Mouse (Mus musculus) adrenal gland, postnatal 4 days (tissue): ENCODE results near the gene Chd3. TPM values are rescaled to one million over a fixed set of nuclear protein-coding genes. Genes with fewer than 3 reads are reported as not detected.

ENCODE experiments used
- DNase-seq, 2 experiments: peaks; one replicate each; pipeline ENCODE4 v3.0.0; 2021 to 2022; ENCODE audit warnings: low spot score in 2 of 2, mixed read lengths in 2 of 2
- long read RNA-seq, 2 experiments: library from polyadenylated mRNA; stranded (forward); transcript quantifications; one replicate each; pipeline ENCODE4 v2.0.0; 2021
- total RNA-seq, 2 experiments: library from RNA; stranded (reverse); gene quantifications; 2 replicates each; pipeline ENCODE4 v1.2.3; 2021

Gene Chd3
- total RNA-seq = 100 to 1,000 TPM; 164 to 190 TPM
- long read RNA-seq, experiment 1, partial matches to known transcripts = 10 of 33 reads
- long read RNA-seq, experiment 1, other reads (novel, unspliced or antisense) = 21 of 33 reads
- long read RNA-seq, experiment 2, partial matches to known transcripts = 33 of 58 reads
- long read RNA-seq, experiment 2, other reads (novel, unspliced or antisense) = 20 of 58 reads

DNA sequence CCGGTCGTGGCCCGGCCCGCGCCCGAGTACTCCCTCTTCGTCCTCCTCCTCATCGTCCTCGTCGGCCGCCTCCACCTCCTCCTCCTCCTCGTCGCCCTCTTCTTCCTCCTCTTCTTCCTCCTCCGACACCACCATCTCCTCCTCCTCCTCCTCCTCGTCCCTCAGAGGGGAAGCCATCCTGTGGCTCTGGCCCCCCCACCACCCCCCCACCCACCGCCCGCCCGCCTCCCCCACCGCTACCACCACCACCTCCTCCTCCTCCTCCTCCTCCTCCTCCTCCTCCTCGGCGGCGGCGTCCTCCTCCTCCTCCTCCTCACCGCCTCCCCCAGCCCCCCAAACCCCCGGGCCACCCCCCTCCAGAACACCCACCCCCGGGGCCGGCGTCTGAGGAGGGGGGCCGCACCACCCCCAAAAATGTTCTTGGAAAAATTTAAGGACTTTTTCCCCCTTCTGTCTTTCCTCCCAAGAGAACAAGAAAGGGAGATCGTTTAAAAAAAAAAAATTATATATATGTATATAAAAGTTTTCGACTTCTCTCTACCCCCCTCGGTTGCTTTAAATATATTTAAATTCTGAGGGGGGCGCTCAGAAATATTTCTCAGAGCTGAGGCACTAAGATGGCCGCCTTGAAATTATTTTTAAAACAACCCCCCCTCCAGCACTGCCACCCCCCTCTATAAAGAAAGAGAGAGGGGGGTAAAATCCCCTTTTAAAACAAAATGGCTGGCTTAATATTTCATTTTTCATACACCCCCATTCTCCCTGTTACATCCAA is at the start of gene Chd3:
Gene Chd3, minus strand, starts transcription at position 192 of the 775 bp plus-strand sequence.
- DNase-seq = no peak

DNA sequence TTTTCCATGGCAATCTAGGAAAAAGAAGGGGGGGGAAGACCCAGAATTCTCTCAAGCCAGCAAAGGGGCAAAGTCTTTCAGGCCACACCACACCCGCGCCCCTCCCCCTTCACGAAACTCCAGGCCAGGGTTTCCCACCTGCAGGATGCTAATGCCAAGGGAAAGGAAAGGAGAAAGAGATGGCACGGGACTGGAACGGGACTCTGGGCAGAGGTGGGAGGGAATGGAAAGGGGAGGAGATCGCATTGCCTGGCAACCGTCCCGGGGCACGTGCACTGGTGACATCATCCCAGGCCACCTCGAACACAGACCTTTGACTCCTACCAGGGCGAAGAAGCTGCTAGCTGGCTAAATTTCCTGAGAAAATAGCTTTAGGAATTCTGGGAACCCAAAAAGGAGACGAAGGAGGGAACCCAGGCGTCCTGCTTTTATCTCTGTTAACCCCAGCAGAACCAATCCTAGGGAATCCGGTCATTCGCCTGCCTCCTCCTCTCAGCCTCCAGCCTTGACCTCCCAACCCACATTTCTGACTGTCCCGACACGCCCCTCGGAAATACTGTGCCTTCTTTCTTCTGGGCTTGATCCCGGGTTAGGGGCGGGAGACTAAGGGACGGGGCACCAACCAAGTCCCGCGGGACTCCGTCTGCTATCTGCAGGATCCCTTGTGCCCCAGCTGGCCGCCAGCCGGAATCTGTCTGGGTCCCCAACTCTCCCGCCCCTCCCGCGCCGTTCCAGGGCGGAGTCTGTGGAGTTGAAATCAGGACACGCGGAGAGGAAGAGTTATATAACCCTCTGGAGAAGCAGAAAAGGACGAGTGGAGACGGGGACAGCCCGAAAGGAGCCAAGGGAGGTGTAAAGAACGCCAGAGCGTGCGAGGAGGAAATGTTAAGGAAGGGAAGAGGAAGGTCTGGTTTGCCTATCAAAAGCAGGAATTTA is 48.5 kb upstream of the Chd3 start:
- peak; percentile 80 to 94 for DNase-seq

DNA sequence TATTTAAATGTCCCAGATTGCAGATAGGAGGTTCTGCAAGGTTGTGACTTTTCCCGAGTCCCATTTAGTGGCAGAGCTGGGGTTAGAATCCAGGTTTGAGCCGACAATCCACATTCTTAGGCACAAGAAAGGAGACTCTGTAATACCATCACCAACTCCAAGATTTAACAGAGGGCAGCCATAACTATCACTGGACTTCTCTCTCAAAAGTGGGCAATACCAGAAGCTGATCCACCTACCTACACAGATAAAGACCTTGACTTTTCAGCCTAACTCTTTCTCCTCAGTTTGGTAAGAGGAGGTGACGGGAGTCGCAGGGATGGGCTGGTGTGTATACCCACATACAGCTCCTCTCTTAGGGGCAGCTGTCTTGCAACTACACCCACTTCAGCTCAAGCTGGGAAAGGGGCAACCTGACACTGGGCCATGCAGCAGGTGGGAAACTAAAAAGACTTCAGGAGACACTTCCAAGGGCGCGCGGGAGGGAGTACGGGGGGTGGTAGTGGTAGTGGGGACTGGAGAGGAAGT is 47.8 kb upstream of the Chd3 start:
- no peak for DNase-seq

DNA sequence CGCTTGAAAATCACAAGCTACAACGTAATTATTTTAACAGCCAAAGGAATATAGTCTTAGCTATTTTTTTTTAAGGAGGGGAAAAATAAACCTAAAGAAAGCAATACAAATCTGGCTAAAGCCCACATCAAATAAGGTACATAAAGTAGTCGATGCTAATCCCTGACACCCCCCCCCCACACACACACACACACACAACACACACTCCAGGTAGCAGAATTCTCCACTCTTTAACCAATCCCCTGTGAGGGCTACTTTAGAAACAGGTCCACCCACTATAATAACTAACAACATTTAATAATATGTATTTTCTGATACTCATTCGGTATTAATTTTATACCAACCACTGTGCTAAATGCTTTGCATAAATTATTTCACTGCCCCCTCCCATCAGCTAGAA is 47.3 kb upstream of the Chd3 start:
- DNase-seq = no peak

DNA sequence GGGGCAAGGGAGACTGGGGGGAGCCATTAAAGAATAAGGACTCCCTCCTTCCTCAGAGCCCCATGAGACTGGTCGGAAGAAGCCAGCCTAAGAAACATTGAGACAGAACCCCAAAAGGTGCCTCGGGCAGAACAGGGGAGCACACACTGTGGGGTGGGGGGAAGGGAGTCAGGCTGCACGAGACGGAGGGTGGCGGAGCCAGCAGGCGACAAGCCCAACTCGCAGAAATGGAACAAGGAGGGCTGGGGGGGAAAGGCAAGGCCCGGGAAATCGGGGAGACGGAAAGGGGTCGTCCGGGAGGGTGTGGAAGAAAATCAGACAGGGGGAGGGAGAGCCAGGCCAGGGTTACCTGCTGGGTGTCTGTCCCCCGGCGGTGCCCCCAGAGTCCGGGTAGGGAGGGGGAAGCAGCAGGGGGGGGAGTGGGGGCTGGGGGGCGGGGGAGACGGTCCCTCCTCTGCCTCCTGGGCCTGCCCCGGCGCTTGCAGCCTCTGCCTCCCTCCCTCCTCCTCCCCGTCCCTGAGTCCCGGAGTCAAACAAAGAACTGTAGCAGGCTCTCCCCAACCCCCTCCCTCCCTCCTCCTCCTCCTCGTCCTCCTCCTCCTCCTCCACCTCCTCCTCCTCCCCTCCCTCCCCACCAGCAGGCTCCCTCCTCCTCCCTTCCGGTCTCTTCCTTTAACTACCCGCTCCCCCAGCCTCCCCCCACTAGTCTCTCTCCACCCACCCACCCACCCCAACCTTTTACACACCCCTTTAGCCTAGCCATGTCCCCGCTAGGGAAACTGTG is 46.7 kb upstream of the Chd3 start:
- no peak for DNase-seq

DNA sequence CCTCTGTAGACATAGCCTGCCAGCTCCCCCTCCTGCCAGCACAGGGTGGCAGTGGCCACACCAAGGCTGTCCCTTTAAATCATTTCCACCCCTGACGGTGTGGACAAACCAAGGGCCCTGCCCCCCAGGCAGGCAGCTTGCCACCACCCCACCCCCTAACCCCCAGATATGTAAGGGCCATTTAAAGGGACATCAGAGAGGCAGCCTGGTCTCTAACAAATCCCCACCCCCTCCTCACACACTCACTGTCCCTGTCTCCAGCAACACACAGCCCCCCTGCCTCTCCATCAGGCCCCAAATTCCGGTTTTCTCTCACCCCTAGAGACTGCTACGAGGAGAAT is 46.1 kb upstream of the Chd3 start:
- no peak for DNase-seq

DNA sequence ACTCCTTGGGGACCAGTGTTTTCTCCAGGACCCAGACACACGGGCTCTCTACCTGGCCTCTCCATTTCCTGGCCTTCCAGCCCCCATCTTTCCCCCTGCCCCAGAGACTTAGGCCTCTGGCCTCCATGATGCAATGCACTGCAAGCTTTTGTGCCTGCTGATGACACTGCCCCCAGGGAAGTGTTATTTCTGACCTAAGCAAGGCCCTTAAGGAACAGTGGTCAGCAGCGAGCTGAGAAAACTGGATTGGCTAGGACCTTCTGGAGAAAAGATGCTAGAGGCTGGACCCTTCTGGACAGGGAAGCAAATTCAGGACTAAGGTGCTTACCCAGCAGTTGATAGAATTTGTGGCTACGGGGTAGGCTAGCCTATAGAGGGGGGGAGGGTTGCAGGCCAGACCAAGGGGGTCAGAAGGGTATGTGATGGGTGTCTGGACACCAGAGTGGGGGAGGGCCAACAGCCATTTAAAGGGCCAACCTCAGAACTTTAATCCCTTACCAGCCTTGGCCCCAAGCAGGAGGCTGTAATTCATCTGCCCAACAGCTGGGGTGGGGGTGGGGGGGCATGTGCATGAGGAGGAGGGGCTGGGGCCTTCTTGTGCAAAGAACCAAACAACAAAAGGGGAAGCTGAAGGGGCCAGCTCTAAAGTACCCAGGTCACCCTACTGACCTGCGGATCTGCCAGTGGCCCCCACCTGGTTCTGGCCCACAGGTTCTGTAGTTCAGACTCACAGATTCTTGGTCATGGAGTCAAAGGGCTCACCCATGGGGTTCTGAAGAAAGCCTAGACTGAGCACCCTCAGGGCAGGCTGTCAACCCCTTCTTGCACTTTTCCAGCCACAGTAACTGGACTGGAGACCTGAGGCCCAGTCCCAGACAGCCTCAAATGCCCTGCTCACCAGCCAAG is 45.5 kb upstream of the Chd3 start:
- DNase-seq = no peak

DNA sequence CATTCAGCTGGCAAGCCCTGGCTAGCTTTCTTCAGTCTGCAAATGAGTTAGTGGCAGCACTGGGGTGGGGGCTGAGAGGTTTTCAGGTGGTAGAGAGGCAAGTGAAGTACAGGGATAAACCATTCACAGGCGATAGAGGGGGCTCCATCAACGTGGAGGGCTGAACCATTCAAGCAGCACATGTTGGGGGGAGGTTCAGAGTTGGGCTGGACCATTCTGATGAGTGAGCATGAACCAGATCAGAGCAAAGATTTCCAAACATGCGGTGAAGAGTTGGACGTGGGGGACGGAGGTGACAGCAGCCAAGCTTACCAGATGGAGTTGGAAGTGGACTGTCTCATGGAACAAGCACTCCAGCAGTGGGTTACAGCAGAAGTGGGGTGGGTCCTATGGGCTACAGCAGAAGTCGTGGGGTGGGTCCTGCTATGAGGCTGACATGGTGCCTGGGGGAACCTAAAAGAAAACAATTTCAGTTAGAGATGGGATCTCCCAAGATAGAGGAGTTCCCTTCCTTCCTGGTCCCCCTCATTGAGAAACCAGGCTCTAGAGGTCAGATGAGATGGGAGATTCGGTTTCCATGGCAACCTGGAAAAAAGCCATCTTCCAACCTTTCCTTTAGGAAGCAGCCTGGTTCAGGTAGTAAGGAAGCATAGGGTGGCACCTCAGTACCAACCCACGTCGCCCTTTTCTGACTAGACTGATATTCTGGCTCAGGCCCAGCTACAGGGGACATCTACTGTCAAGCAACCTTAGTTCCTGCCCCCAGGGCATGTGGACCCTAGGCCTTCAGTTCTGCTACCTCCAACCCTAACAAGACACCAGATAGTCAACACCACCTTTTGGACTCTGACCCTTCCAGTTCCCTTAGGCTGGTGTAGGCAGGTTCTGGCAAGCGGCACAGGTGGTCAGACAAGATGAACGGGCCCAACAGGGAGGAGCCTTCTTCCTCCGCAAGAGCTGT is 44.3 kb upstream of the Chd3 start, which contains the start of gene Kdm6b:
Gene Kdm6b, minus strand, starts transcription at position 455 of the 961 bp plus-strand sequence.
- DNase-seq = no peak

DNA sequence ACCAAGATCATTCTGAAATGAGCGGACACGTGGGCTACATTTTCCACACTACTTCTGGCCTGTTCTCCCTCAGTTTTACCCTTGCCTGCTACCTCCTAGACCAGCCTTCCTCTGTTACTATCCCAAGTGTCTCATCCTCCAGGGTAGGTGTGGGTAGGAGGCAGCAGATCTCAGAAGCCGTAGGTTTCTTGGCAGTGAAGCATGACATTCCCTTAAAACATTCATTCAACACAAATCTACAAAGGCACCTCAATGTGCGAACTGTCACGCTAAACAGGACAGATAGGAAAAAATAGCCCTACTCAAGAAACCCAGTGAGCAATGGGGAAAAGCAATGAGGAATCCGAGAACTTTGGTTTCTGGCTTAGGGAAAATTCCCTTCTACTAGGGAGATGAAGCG is 43.3 kb upstream of the Chd3 start:
- no peak for DNase-seq

DNA sequence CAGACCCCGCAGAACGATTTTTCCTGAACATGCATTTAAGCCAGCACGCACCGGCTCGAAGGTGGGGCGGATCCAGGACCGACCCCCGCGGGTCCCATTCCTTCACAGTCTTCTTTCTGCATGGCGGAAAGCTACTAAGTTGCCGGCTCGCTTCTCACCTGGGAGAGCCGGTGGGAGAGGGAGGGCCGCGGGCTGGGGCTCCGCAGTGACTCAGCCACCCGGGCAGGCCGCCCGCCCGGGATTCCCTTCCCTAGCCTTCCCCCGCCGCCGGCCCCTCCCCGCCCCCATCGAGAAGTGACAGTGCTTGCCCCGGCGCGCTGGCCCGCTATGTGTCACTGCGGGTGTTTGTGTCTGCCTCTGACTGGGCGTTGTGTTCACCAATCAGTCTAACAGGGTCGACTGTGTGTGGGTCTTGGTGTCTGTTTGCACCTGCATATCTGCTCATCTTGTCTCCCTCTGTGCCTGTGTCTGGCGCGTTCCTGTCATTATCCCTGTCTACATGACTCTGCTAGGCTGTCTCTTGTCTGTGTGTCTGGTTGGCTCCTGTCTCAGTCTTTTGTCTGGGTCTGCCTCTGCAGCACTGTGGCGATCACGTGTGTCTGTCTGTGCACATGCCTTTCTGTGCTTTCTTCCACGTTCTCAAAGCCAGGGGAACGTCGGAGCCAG is 42.5 kb upstream of the Chd3 start:
- DNase-seq = peak in 1 of 2 experiments; percentile 67

DNA sequence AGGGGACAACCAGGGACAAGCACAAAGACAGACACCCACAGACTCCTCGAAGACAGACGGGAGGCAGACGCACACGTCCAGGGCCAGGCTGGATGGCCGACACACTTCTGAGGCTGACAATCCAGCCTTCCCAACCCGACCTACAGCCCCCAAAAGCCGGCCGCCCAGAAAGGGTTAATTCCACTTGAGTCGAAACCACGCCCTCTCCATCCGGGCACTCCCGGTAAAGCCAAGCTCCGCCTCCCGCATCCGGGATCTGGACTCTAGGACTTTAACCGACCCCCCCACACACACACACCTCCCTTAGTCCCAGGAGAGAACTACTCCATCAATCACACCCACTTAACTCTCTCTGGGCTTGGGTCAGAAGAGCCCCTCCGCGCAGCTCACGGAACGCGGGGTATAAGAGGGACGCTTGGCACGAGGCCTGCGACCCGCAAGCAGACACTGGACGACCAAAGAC is 41.9 kb upstream of the Chd3 start:
- DNase-seq = peak; percentile 79 to 88

DNA sequence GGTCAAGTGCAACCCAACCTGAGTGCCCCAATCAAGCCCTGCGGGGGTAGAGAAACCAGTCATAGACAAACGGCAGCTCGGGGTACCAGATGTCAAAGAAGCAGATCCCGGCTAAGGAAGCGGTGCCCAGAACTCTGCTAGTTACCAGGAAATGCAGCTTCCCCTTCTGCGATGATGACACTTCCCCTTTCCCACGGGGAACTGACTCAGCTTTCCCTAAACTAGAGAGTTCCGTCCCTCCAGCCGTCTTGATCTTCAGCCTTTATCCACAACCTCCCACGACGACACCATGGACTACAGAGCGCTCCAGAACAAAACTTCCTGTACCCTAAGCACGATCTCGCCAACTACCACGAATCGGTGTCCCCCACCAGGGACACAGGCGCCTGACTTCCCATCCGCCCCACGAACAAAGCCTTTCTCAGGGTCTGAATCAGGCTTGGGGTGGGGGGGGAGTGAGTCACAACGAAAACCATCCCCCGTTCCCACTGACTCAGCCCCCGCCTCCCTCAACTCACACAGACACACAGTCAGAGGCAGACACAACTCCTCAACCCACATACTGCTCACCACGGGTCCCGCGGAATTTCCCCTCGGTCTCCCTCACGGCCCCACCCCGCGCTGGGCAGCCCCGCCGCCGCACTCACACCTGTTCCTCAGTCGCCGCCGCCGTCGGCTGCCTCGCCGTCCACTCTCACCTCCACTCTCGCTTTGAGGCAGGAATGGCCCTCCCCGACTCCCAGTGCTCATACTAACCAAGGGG is 41.3 kb upstream of the Chd3 start:
- DNase-seq = no peak

DNA sequence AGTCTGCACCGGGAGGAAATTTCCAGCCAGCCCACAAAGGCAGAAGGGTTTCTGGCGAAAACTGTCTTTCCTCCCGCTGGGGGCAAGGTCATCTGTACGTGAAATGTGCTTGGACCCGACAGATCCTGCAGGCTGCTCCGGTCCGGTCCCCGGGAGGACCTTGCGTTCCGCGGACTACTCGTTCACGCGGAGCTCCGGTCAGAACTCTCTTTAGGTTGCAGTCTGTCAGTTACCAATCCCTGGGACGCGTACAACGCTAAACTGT is 40.8 kb upstream of the Chd3 start:
- DNase-seq = no peak

DNA sequence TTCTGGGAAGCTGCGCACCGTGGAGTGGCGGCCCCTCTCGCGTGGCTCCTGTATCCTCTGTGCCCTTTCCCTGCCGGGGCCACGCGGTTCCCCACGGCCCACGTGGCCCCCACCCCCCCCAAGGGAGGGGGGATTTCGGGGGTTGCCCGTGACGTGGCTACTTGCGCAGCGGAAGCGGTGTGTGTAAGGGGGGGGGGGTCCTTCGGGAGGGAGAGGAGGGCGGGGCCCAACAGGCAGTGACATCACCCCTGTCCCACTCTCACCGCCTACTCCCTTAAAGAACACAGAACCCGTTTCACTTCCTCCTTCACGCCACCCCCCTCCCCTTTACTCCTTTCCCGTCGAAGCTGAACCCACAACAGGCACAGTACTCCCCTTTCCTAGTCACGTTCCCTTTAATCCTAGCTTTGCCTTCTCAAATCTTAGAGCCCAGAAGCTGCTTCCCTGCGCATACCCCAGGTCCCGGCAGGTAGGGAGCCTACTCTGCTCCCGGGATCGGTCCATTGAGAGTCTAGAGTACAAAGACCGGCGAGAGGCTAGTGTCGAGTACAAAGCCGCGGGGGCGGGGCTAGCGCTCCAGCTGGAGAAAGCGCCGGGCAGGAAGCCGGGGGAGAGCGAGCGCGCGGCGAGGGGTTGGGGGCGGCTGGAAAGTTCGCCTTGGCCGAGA is 40.3 kb upstream of the Chd3 start:
- peak in 1 of 2 experiments; percentile 75 for DNase-seq

DNA sequence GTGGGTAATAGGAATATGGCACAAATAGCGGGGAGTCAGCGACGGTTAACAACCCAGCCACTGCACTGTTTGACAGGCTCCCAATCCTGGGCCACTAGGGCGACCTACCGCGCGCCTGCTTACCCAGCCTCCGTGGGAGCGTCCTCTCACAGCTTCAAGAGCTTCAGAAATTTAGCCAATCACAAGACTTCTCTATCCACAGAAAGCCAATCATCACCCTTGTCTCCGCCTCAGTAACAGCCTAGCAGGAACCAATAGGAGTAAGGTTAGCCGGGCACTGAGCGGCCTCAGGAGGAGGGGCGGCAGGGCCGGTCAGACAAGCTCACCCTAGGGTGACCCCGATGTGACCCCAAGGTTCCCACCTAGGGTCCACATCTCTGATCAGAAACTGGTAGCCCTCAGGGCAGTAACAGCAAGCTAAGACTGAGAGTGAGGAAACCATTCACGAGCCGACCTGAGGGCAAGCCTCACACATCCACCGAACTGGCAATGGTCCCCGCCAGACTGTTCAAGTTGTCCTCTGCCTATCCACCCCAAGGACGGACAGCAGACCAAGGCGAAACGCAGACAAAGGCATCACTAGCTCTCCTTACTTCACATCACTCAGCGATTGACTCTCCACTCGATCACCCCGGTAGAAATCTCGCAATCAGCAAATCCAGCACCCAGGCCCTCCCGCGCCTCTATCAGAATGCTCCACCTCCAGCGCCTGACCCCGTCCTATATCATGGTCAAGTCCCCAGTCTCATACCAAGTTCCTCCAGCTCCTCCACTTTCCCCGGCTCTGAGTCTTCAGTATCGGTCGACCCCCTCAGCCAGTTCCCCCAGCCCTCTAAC is 39.6 kb upstream of the Chd3 start:
- peak in 1 of 2 experiments; percentile 68 for DNase-seq

DNA sequence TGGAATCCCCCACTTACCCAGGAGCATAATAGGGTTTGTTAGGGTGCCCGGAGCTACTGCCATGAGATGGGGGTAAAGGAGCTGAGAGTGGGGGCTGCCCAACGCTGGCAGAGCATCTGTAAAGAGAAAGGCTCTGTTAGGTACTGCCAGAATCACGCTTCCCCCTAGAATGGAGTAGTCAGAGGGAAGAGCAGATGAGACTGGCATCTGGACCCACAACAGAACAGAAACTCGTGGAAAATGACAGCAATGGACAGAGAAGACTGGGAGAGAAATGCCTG is 38.5 kb upstream of the Chd3 start:
- no peak for DNase-seq
